Mouse (Mus musculus): Measurements from ENCODE around the gene Clrn3.
A peak's percentile ranks its signal among the peaks of the same experiment; 100 is the strongest.

Gene Clrn3

GRCm38 (mm10) chr7:135486645-135487382, 41.6 kb downstream of the Clrn3 start:
- no peak for DNase-seq (ENCODE audit: low spot score)

GRCm38 (mm10) chr7:135485796-135486410, 42.6 kb downstream of the Clrn3 start:
- no peak for DNase-seq (ENCODE audit: low spot score)

DNA sequence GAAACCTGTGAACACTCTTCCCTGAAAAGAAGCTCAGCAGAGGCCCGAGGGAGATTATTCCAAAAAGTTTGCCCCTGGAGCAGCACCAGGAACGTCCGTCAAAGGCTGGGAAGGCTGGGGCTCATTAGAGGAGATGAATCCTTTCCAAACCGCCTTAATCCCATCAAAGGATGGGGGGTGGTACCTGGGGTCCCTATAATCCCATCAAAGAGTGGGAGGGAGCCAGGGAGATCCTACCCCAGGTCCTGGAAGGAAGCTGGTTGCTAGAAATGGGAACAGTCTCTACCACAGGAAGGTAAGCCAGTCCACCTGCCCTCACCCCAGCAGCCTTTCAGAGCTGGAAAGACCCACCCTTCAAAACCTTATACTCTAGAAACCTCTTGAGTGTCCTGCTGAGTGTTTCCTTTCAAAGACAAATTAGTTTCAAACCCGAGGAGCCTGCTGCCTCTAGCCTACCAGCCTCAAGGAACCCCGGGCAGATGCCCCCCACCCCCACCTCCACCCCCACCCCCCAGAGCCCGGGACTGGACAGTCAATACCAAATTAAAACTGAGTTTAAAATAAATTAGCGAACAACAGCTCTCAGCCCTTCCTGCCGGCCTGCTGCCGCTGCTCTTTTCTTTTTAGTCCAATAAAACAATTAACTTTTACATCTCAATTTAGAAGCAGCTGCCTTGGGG, 43.2 kb downstream of the Clrn3 start:
- DNase-seq (ENCODE audit: low spot score), result no peak

DNA sequence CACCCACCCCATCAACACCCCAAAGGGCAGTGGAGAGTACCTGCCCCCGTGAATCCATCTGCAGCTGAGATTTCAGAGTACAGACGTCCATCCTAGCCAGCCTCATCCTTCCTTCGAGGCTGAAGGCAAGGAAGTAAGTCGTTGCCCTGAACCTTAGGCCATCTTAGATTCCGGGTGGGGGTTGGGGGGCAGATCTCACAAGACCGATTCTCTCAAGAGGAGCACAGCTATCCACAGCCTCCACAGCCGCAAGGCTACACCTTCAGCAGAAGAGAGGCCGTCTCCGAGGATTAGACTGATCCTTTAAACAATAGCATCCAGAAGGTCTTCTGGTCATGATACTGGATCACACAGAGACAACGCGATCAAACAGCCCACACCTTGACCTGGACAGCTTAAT, 44.1 kb downstream of the Clrn3 start:
- DNase-seq (ENCODE audit: low spot score), result no peak

DNA sequence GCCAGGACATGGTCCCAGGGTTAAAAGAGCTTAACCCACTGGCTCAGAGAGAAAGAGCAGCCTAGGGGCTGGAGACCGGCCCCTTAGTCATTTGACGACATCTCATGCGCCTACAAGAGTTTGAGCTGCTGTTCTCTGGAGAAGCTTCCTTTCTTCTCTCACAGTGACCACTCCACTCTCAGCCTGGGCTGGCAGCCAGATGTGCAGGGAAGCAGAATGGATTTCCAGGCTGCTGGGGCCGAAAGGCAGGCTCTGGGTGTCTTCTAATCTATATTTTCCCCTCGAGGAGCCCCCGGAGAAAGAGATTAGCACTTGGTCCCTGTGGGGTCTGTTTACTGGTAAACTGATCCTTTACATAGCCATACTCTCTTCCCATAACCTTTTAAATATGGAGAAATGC, 44.7 kb downstream of the Clrn3 start:
- no peak for DNase-seq (ENCODE audit: low spot score)

DNA sequence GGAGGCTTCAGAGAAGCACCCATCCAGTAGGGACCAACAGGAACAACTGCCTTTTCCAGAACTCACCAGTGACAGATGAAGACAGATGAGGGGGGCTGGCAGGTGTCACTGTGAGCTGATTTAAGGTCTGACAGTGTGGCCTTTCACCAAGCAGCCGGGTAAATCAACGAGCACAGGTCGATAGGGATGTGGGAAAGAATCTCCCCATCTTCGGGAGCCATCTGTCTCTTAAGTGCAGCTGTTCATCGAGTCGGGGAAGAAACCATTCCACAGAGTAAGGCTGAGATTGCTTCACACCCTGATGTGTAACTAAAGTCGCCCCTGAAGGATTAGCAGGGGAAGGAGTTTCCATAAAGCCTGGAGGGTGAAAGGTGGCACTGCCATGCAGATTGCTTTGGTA, 47.3 kb downstream of the Clrn3 start:
- no peak for DNase-seq (ENCODE audit: low spot score)

- no peak for DNase-seq (ENCODE audit: low spot score)
Measured at GRCm38 (mm10) chr7:135479912-135480311, 48.5 kb downstream of the Clrn3 start.

DNA sequence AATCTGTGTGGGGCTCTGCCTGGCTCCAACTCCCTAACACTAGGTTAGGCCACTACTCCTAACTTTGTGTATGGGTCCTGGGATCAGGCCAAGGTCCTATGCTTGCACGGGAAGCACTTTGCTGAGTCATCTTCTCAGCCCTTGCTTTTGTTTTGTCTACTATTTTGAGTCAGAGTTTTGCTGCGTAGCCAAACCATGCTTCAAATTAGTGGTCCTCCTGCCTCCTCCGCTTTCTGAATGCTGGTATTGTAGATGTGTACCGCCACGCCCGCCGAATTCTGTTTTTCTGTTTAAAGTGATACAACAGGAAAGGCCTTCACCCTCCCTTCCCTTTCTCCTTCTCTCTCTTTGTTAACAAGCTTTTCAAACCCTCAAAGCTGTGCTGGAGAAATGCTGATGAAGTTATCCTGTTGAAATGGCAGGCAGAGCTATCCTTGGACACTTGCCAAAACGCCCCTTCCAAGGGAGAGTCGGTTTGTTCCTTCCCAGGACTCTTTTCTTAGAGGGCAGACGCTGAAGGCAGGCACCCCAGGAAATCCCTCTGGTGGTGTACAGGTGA, 49.1 kb downstream of the Clrn3 start:
- DNase-seq (ENCODE audit: low spot score), result no peak

GRCm38 (mm10) chr7:135477256-135477655, 51.2 kb downstream of the Clrn3 start:
- no peak for DNase-seq (ENCODE audit: low spot score)

DNA sequence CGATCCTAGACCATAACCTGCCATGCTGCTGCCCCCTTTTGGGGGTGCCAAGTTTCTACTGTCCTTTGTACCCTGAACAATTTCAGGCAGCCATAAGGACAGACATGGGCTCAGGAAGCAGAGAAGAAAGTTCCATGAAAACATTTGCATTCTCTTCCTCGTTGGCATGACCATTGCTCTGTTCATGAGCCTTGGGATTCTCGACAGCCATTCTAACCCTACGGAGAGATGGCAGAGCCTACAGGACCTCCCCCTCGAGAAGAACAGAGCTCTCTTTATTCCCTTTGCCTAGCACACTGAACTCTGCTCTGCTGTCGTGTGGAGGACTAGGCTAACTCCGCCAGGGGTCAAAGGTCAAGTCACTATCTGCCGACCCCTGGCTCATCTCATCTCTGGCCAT, 52.5 kb downstream of the Clrn3 start:
- DNase-seq (ENCODE audit: low spot score), result no peak

DNA sequence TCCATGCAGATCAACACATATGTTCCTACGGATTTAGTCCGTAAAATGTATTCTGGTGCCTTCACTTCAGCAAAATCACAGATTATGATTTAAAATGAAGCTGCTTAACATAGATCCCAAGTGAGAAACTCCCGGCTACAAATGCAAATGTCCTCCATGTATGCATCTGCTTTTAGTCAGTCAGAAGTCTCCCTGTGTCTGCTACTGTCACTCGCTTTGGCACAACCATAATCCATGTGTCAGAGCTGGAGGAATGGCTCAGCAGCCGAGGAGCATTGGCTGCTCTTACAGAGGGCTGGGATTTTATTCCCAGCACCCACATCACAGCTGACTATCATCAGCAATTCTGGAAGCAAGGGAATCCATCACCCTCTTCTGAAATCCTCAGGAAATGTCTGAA, 58.1 kb downstream of the Clrn3 start:
- DNase-seq (ENCODE audit: low spot score), result no peak

DNA sequence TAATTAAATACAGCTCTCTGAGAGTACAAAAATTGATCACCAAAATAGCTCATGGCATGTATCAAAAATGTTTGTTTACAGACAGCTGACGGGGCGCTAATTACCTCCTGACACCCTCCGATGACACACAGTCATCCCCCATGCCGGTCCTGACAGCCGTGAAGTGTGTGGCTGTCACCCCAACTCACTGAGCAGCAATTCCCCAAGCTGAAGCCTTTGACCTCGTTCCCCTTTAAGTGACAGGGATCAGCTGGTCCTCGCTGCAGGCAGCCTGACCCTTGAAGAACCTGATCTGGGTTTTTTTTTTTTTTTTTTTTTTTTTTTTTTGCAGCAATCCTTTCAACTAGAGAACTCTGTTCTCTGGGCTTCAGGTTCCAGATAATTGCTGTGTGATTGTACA, 59.8 kb downstream of the Clrn3 start:
- DNase-seq (ENCODE audit: low spot score), result no peak

DNA sequence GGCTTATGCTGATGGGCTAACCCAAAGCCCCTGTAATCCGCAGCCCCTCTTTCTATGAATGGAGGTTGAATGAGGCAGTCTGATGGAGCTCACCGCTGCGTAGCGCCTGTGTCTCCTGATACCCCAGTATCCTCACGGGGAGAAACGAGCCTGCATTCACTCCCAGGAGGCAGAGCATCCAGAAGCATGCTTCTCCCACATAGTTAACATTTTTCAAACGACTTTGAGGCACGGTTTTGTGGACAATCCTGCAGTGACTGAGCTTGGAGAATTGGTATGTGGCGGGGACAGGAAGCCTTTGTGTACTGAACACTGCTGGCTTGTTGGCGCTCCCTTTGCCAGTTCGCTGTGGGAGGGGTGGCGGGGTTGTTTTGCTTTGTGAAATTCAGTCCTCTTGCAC, 63.2 kb downstream of the Clrn3 start:
- no peak for DNase-seq (ENCODE audit: low spot score)

GRCm38 (mm10) chr7:135464689-135465259, 63.7 kb downstream of the Clrn3 start:
- DNase-seq (ENCODE audit: low spot score), result peak; percentile 15
